Mouse (Mus musculus): ENCODE results near the gene Dph3.

- TF ChIP-seq CTCF (conservative IDR thresholded peaks at IDR 0.05; ENCODE audit: insufficient read depth, insufficient read length, low read depth, low read length) (no peak), POLR2A (IDR thresholded peaks at IDR 0.05; ENCODE audit: low read depth, low read length) (no peak)
These were observed 24.1 kb downstream of the Dph3 start for GRCm38 (mm10) chr14:32061398-32061797.

Data from kidney, adult 2 months (tissue).